Mouse (Mus musculus): ENCODE results near the gene Ints4. TPM values are rescaled to one million over a fixed set of nuclear protein-coding genes. Genes with fewer than 3 reads are reported as not detected.
A peak's percentile ranks its signal among the peaks of the same experiment; 100 is the strongest.
"Not testable (repeated sequence)": the region's sequence is repeated elsewhere in the genome, so short reads cannot be mapped to it uniquely, and the experiment has no call there.

The Ints4 gene
- 45.9 and 48.8 TPM in 2 replicates for polyA plus RNA-seq (2015; fragmentation: Nextera tagmentation; extraction: Ambion mirVana)

- WGBS: under 1% methylated on average over 24 of the region's 24 CpGs
Measured at GRCm38 (mm10) chr7:97480821-97481339, at the start of gene Ints4. Gene Ints4, plus strand, starts transcription at chr7:97480956.

DNA sequence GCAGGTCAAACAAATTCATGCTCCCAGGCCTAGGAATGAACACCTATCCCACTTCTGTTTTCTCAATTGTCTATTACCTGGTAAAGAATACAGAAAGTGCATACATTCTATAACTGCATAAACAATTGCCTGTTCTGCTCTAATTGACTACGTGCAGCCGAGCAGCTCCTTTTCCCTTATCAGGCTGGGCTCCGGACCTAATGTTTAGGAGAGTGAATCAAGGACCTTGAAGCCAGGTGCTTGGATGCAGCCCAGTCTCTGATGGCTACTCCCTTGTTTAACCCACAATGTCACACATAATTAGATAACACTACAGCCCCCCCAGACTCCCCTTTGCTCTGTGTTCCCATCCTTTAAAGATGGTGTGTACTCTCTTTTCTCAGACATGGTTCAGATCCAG, 47.2 kb upstream of the Ints4 start:
- H3K4me3 ChIP-seq (replicated peaks); H3K27me3 ChIP-seq; H3K4me2 ChIP-seq (replicated peaks); H3K9me3 ChIP-seq; H3K27ac ChIP-seq; ATAC-seq; H3K9ac ChIP-seq (replicated peaks); H3K36me3 ChIP-seq: not testable (repeated sequence)
- WGBS: 87% methylated on average over 3 of the region's 3 CpGs
- peaks cover 16% of the 10 kb centered on the region for H3K4me1 ChIP-seq (replicated peaks)

More at GRCm38 (mm10) chr7:97480821-97481339, at the start of gene Ints4:
- peak within 1 kb of the TSS; percentile 82 for H3K4me3 ChIP-seq (replicated peaks)
- no peaks in the 10 kb centered on the region for H3K9me3 ChIP-seq
- H3K36me3 ChIP-seq: peaks cover 12% of the 10 kb centered on the region
- H3K4me1 ChIP-seq (replicated peaks): peaks cover 26% of the 10 kb centered on the region
- no peaks in the 10 kb centered on the region for H3K27me3 ChIP-seq
- peak within 1 kb of the TSS; percentile 79 for H3K9ac ChIP-seq (replicated peaks)
- H3K27ac ChIP-seq: peak within 1 kb of the TSS; percentile 72
- ATAC-seq: peak; percentile 99
- H3K4me2 ChIP-seq (replicated peaks): peak within 1 kb of the TSS; percentile 87

DNA sequence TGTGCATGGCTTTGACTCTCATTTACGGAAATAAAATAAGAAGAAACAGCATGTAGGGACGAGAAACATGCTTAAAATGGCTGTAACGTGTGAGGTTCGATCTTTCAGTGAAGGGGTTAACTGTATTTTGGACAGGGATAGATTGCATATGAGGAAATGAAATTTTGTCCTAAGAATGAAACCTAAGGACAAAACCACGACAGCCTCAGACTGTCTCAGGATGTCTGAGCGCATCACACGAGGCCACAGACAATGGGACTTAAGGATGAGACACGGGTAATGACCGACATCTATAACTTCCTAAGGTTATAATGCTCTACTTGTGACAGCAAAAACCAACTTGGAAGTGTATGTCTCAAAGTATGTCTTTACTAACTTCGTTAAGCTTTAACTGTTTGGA, 46.2 kb upstream of the Ints4 start:
- WGBS: 84% methylated on average over 10 of the region's 10 CpGs
- no peak overlapping the region for H3K4me2 ChIP-seq (replicated peaks)
- H3K9ac ChIP-seq (replicated peaks): no peak overlapping the region
- no peak for ATAC-seq
- peaks cover 10% of the 10 kb centered on the region for H3K4me1 ChIP-seq (replicated peaks)
- H3K27me3 ChIP-seq: no peaks in the 10 kb centered on the region
- H3K4me3 ChIP-seq (replicated peaks): no peak overlapping the region
- H3K36me3 ChIP-seq: no peaks in the 10 kb centered on the region
- H3K9me3 ChIP-seq: no peaks in the 10 kb centered on the region
- H3K27ac ChIP-seq: no peak overlapping the region

- H3K9me3 ChIP-seq: no peaks in the 10 kb centered on the region
Measured at GRCm38 (mm10) chr7:97438986-97439385, 41.8 kb upstream of the Ints4 start.

GRCm38 (mm10) chr7:97446171-97446925, 34.4 kb upstream of the Ints4 start:
- Histone ChIP-seq H3K4me3 (replicated peaks) (no peak overlapping the region), H3K27me3 (no peaks in the 10 kb centered on the region), H3K9ac (replicated peaks) (no peak overlapping the region), H3K9me3 (peaks cover 5% of the 10 kb centered on the region; the same call in 1 of the 2 replicates), H3K36me3 (no peaks in the 10 kb centered on the region), H3K4me2 (replicated peaks) (no peak overlapping the region), H3K27ac (peak overlapping the region; percentile 86), H3K4me1 (replicated peaks) (no peaks in the 10 kb centered on the region; the same call in 1 of the 2 replicates)
- WGBS: 29% methylated on average over 6 of the region's 6 CpGs
- ATAC-seq: peak; percentile 96

More at GRCm38 (mm10) chr7:97438986-97439385, 41.8 kb upstream of the Ints4 start:
- Histone ChIP-seq H3K4me1 (replicated peaks) (no peaks in the 10 kb centered on the region), H3K4me3 (replicated peaks) (no peak overlapping the region), H3K4me2 (replicated peaks) (no peak overlapping the region), H3K36me3 (no peaks in the 10 kb centered on the region), H3K27ac (no peak overlapping the region), H3K9ac (replicated peaks) (no peak overlapping the region), H3K27me3 (no peaks in the 10 kb centered on the region)
- no peak for ATAC-seq

DNA sequence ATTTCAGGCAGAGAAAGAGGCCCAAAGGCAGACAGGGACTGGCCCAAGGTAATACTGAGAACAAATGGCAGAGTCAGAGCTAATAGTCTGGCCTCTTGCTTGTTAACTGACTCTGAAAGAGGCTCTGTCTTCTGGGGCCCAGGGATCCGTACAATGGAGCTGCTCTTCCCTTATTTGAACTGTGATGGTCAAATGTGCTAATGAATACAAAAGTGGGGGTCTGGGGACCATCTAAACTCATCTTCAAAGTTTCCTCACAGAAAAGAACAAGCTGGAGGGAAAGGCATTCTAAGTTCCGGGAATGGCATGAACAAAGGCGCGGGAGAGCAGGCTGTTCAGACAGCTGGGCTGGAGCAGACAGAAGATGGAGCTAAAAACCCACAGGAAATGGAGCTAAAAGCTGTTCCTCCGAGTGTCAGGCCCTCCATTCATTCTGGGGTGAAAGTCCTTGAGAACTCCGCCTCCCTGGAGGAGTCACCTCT, 33.7 kb upstream of the Ints4 start:
- peak overlapping the region; percentile 86 for H3K27ac ChIP-seq
- no peaks in the 10 kb centered on the region; the same call in 1 of the 2 replicates for H3K4me1 ChIP-seq (replicated peaks)
- ATAC-seq: peak; percentile 82
- H3K27me3 ChIP-seq: no peaks in the 10 kb centered on the region
- H3K36me3 ChIP-seq: no peaks in the 10 kb centered on the region
- WGBS: 59% methylated on average over 6 of the region's 6 CpGs
- H3K4me3 ChIP-seq (replicated peaks): no peak overlapping the region
- no peak overlapping the region for H3K9ac ChIP-seq (replicated peaks)
- peaks cover 5% of the 10 kb centered on the region; the same call in 1 of the 2 replicates for H3K9me3 ChIP-seq
- no peak overlapping the region for H3K4me2 ChIP-seq (replicated peaks)

DNA sequence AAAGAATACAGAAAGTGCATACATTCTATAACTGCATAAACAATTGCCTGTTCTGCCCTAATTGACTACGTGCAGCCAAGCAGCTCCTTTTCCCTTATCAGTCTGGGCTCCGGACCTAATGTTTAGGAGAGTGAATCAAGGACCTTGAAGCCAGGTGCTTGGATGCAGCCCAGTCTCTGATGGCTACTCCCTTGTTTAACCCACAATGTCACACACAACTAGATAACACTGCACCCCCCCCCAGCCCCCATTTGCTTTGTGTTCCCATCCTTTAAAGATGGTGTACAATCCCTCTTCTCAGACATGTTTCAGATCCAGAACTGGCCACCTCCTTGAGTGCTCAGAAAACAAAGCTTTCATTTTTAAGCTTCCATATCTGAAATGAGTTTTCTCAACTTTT, 29.7 kb upstream of the Ints4 start, which contains the start of gene Kctd14:
Gene Kctd14, plus strand, starts transcription at position 301 of the 400 bp plus-strand sequence.
- H3K4me1 ChIP-seq (replicated peaks): peaks cover 10% of the 10 kb centered on the region
- not testable (repeated sequence) for H3K4me2 ChIP-seq (replicated peaks); H3K27me3 ChIP-seq; H3K4me3 ChIP-seq (replicated peaks); ATAC-seq; H3K27ac ChIP-seq; H3K36me3 ChIP-seq; H3K9ac ChIP-seq (replicated peaks); H3K9me3 ChIP-seq
- WGBS: 91% methylated on average over 2 of the region's 2 CpGs

GRCm38 (mm10) chr7:97452196-97452595, 28.6 kb upstream of the Ints4 start:
- Histone ChIP-seq H3K4me3 (replicated peaks) (no peak overlapping the region), H3K27me3 (0 out of 2 replicates have a peak, but pooled peaks cover 8% of the 10 kb centered on the region), H3K27ac (no peak overlapping the region), H3K4me2 (replicated peaks) (no peak overlapping the region), H3K9ac (replicated peaks) (no peak overlapping the region), H3K4me1 (replicated peaks) (peaks cover 10% of the 10 kb centered on the region), H3K9me3 (peaks cover 5% of the 10 kb centered on the region; the same call in 1 of the 2 replicates), H3K36me3 (no peaks in the 10 kb centered on the region)
- WGBS: 81% methylated on average over 6 of the region's 6 CpGs
- no peak for ATAC-seq

DNA sequence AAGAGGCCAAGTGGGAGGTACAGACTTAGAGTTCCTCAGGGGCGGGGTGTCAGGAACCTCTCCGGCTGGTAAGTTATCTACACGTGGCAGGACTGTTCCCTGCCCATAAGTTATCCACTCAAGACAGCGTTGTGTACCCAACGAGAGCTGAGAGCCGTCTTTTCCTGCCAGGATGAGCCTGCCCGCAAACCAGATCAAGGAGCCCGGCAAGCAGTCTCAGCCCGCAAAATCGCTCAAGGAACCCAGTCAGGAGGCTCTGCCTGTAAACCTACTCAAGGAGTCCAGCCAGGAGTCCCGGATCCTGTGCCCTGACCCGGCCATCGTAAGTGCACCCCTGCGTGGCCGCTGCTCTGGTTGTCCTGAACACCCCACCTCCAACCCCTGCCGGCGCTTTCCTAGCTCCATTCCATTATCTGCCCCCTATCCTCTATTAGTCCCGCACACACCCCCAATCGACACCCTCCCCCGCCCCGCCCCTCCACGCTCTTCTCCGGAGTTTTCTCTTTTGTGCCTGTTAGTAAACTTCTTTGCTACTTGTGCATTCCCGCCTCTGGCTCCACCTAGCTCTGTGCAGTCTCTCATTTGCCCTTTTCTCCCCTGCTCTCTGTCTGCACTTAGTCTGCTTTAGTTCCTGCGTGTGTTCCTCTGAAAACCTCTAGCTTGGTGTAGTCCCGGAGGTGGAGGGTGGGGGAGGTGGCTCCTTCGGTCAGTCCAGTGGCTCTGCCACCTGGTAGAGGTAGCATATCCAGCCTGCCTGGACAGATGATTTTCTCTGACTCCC, 27.4 kb upstream of the Ints4 start:
- WGBS: 8% methylated on average over 27 of the region's 27 CpGs
- Histone ChIP-seq H3K27ac (no peak overlapping the region), H3K4me1 (replicated peaks) (peaks cover 10% of the 10 kb centered on the region), H3K36me3 (no peaks in the 10 kb centered on the region; the same call in 1 of the 2 replicates), H3K9ac (replicated peaks) (peak overlapping the region; percentile 52), H3K4me3 (replicated peaks) (peak overlapping the region; percentile 27), H3K27me3 (0 out of 2 replicates have a peak, but pooled peaks cover 8% of the 10 kb centered on the region), H3K9me3 (peaks cover 5% of the 10 kb centered on the region; the same call in 1 of the 2 replicates), H3K4me2 (replicated peaks) (peak overlapping the region; percentile 57)
- peak; percentile 40; the same call in 1 of the 2 replicates for ATAC-seq

DNA sequence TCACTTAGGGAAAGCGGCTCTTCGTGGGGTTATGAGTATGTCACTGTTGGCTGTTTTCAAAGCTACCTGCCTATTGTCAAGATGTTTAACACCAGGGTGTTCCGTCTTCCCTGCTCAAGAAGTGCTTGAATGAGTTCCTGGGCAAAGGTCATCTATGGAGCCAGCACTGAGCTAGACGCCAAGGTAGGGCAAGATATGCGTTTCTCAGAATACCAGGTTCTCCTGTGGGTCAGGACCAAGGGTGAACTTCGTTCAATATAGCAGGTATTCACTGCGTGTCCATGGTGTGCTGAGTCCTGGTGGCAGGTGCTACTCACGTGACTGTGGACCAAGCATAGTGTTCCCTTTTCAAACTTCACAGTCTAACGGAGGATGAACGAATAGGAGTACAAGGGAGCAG, 26.0 kb upstream of the Ints4 start:
- no peak for ATAC-seq
- H3K4me2 ChIP-seq (replicated peaks): no peak overlapping the region
- no peaks in the 10 kb centered on the region for H3K9me3 ChIP-seq
- no peak overlapping the region for H3K27ac ChIP-seq
- H3K27me3 ChIP-seq: 0 out of 2 replicates have a peak, but pooled peaks cover 8% of the 10 kb centered on the region
- no peak overlapping the region for H3K4me3 ChIP-seq (replicated peaks)
- no peaks in the 10 kb centered on the region; the same call in 1 of the 2 replicates for H3K36me3 ChIP-seq
- H3K4me1 ChIP-seq (replicated peaks): peaks cover 10% of the 10 kb centered on the region
- 92% methylated on average over 10 of the region's 10 CpGs for WGBS
- no peak overlapping the region for H3K9ac ChIP-seq (replicated peaks)

- ATAC-seq: no peak
Measured at GRCm38 (mm10) chr7:97455577-97455976, 25.2 kb upstream of the Ints4 start.

More at GRCm38 (mm10) chr7:97455577-97455976, 25.2 kb upstream of the Ints4 start:
- peaks cover 10% of the 10 kb centered on the region for H3K4me1 ChIP-seq (replicated peaks)
- no peak overlapping the region for H3K9ac ChIP-seq (replicated peaks)
- no peak overlapping the region for H3K27ac ChIP-seq
- no peaks in the 10 kb centered on the region for H3K9me3 ChIP-seq
- no peak overlapping the region for H3K4me3 ChIP-seq (replicated peaks)
- no peak overlapping the region for H3K4me2 ChIP-seq (replicated peaks)
- no peaks in the 10 kb centered on the region; the same call in 1 of the 2 replicates for H3K36me3 ChIP-seq
- H3K27me3 ChIP-seq: 0 out of 2 replicates have a peak, but pooled peaks cover 8% of the 10 kb centered on the region
- 89% methylated on average over 3 of the region's 3 CpGs for WGBS
